Mouse (Mus musculus) cerebellum, adult 2 months (tissue): ENCODE measurements around the gene 0610010K14Rik. TPM values are rescaled to one million over a fixed set of nuclear protein-coding genes. Genes with fewer than 3 reads are reported as not detected.

Experiments used
- DNase-seq, 2 experiments: peaks; one replicate each; pipeline ENCODE4 v3.0.0; 2021
- H3K27ac ChIP-seq: fragments of 200-500 bp; 2 replicates; pipeline ENCODE4 v1.5.1; 2012; ENCODE audit warnings: low read length, control low read depth, inconsistent platforms; ENCODE audit not compliant: insufficient read depth
- H3K27me3 ChIP-seq: fragments of 200-500 bp; 2 replicates; pipeline ENCODE4 v1.6.1; 2012; ENCODE audit warnings: inconsistent platforms, mild to moderate bottlenecking, low read length, moderate library complexity; ENCODE audit not compliant: control insufficient read depth, insufficient read depth
- H3K4me1 ChIP-seq: fragments of 200-500 bp; 2 replicates; pipeline ENCODE4 v1.6.1; 2011; ENCODE audit warnings: low read length; ENCODE audit not compliant: control insufficient read depth, insufficient read depth
- H3K4me3 ChIP-seq: fragments of 200-500 bp; replicated peaks from 2 replicates; pipeline ENCODE3; 2011; ENCODE audit warnings: mild to moderate bottlenecking, low read depth, low read length, control low read depth; ENCODE audit not compliant: insufficient read depth
- CTCF ChIP-seq: fragments of 200-500 bp; IDR thresholded peaks from 2 replicates; pipeline ENCODE4 v1.5.1; 2011; ENCODE audit warnings: low read depth, mild to moderate bottlenecking, control low read depth, low read length, moderate library complexity, borderline replicate concordance; ENCODE audit not compliant: insufficient read depth
- POLR2A ChIP-seq: fragments of 200-500 bp; IDR thresholded peaks from 2 replicates; pipeline ENCODE4 v1.6.1; 2011; ENCODE audit warnings: low read length, control low read depth, borderline replicate concordance; ENCODE audit not compliant: insufficient read depth
- WGBS: fragments of 180-500 bp; shearing (Covaris S2); methylation state at CpG from one replicate; pipeline ENCODE4 v1.1.7; 2018; 5-methylcytosine and 5-hydroxymethylcytosine counted together
- polyA plus RNA-seq: library from polyadenylated mRNA; depleted of rRNA; stranded (reverse); fragments of >200 nt; gene quantifications from 2 replicates; pipeline ENCODE4 v1.2.3, GENCODE M21; 2012

The 0610010K14Rik gene
- polyA plus RNA-seq, 1 experiment: 94.0 TPM

DNA sequence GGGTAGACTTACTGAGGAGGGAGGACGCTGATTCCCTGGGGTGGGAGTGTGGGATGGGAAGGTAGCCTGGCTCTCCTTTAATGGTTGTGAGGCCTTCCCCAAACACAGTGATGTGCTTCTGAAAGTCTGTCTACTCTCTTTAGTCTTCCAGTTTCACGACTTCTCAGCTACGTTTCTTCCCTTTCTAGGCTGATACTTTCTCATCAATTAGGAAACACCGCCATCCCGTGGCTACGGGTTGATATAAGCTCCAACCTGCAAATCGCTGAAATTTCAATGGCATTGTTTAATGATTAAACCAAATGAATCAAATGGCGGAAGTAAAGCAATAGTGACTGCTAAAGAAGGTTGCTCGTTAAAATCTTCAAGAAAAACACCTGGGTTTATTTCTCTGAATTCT, 24.8 kb downstream of the 0610010K14Rik start:
- no peak overlapping the region for H3K4me3 ChIP-seq
- DNase-seq: peak; percentile 79 to 82
- WGBS: 6% methylated on average over 9 of the region's 9 CpGs

DNA sequence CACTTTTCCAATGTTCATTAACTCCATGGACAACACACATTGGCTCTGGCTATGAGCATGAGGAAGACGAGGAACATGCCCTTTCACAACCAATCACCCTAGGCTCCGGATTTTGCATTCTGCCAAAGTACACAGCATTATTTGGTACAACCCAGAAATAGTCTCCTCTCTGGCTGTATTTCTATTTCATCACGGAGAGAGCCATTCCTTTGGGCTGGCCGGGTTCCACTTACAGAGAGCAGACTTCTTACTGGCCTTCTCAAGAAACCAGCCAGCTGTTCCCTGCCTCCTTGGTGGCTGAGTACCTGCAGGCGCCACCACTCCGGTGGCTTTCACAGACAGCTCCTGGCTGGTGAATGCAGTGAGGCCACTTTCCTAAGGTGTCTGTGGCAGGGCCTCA, 25.3 kb downstream of the 0610010K14Rik start, which contains the start of gene Slc16a11:
Slc16a11 (plus strand) TSS at position 330 of the 400 bp plus-strand sequence.
- Histone ChIP-seq H3K4me3 (peak within 1 kb of the TSS; percentile 80), H3K27ac (peak within 1 kb of the TSS; percentile 99), H3K27me3 (no peaks in the 10 kb centered on the region), H3K4me1 (peaks cover 10% of the 10 kb centered on the region)
- no peak for TF ChIP-seq CTCF
- no peak for TF ChIP-seq POLR2A
- peak in 1 of 2 experiments; percentile 18 for DNase-seq
- WGBS: 31% methylated on average over 6 of the region's 6 CpGs

More for the DNA sequence above, 24.8 kb downstream of the 0610010K14Rik start:
- TF ChIP-seq CTCF (peak; percentile 67; the same call in 1 of the 2 replicates), POLR2A (no peak)
- H3K27ac ChIP-seq: peak overlapping the region; percentile 99
- H3K4me1 ChIP-seq: peaks cover 10% of the 10 kb centered on the region
- no peaks in the 10 kb centered on the region for H3K27me3 ChIP-seq

DNA sequence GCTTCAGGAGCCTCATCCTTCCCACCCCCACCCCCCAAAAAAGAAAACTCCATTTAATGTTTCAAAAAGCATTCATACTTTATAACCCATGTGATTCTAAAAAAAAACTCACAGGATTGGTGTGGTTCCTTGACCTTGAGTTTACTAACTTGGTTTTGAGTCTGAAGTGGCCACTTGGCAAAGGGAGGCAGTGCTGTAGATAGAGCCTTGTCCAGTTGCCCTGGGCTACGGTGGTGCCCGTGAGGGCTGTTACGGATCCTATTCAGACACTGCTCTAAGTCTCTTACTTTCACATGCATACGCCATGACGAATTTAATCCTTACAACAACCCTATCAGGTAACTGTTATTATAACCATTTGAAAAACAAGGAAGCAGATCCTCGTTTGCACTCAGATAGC, 25.7 kb downstream of the 0610010K14Rik start:
- Histone ChIP-seq H3K4me3 (no peak overlapping the region), H3K4me1 (peaks cover 10% of the 10 kb centered on the region), H3K27ac (0 out of 2 replicates have a peak overlapping the region, but pooled peaks have one; percentile 76), H3K27me3 (no peaks in the 10 kb centered on the region)
- no peak for DNase-seq
- TF ChIP-seq CTCF (no peak), POLR2A (no peak)
- 80% methylated on average over 6 of the region's 6 CpGs for WGBS

DNA sequence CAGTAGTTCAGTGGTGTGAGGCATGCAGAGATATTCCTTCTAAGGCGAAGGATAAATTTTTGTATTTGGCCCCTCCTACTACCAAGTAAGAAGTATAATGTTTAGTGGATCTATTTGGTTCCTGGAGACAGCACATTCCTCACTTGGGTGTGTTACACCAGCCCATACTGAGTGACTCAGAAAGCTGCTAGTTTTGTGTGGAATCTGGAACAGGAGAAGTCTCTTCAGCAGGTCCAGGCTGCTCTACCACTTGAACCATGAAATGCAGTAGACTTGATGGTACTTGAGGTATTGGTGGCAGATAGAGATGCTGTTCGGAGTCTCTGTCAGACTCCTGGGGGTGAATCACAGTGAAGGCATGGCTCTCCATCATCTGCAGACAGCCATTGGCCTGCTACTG, 27.0 kb downstream of the 0610010K14Rik start:
- DNase-seq: no peak
- TF ChIP-seq CTCF: no peak
- TF ChIP-seq POLR2A: no peak
- 95% methylated on average over 2 of the region's 2 CpGs for WGBS

DNA sequence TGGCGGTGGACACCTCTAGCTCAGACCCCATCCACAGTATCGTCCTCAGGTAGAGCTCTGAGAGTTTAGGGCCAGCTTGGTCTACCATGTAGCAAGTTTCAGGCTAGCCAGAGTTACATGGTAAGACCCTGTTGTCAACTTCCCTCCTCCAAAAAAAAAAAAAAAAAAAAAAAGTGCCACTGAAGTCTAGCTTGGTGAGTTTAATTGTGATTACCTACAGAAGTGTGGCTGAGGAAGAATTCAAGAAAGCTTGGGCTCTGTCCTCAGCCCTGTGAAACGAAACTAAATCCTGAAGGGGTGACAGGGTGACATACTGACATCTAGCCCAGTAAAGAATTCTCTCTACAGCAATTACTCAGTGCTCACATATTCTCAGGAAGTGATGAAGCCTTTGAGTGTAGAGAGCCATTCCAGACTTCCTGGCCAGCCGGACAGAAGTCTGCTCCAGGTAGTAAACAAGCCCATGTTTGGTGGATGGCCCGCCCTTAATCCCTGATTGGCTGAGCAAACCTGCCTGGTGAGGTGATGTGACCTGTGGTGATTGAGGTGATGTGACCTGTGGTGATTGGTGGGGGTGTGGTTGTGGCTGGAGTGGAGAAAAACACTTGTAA, 28.8 kb downstream of the 0610010K14Rik start:
- TF ChIP-seq POLR2A: no peak
- TF ChIP-seq CTCF: no peak
- Histone ChIP-seq H3K4me3 (no peak overlapping the region), H3K27me3 (no peaks in the 10 kb centered on the region), H3K27ac (no peak overlapping the region), H3K4me1 (peaks cover 16% of the 10 kb centered on the region)
- WGBS: 86% methylated on average over 5 of the region's 5 CpGs
- no peak for DNase-seq

More for the DNA sequence above, 27.0 kb downstream of the 0610010K14Rik start:
- Histone ChIP-seq H3K4me1 (peaks cover 16% of the 10 kb centered on the region), H3K27me3 (no peaks in the 10 kb centered on the region), H3K27ac (no peak overlapping the region), H3K4me3 (no peak overlapping the region)

DNA sequence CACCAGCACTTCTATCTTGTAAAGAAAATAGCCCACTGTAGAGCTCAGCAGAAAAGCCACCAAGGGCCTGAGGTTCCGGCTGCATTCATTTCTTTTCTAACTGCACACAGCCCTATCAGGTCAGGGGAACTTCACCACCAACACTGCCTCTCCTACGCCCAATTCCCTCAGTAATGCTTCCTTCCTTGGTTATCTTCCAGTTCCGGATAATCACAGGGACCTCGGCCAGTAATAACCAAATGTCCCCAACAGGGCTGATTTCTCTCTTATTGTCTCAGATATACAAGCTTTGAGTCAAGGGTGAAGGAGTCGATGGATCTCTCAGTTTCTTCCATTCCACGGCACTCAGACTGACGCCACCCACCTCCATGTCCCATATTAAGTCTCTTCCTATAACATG, 30.4 kb downstream of the 0610010K14Rik start:
- WGBS: 50% methylated on average over 7 of the region's 7 CpGs
- H3K27me3 ChIP-seq: no peaks in the 10 kb centered on the region
- H3K27ac ChIP-seq: no peak overlapping the region
- TF ChIP-seq POLR2A (no peak), CTCF (no peak)
- H3K4me1 ChIP-seq: peaks cover 10% of the 10 kb centered on the region
- no peak overlapping the region for H3K4me3 ChIP-seq
- DNase-seq: peak in 1 of 2 experiments; percentile 27

DNA sequence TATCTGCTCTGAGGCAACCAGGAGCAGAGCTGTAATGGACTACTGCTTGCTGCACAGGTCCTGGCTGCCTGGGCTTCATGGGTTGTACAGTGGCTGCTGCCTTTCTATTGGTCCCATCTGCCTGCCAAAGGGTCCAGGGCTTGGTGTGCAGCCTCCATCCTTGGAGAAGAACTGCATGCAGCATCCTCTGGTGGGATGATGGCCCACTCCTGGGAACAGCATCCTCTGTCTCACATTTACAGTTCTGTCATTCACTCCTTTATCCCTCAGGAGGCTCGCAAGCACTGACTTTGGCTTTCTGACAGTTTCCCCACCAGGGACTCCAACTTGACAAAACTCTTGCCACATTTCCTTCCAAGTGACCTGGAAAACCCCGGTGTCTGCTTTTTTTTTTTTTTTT, 30.9 kb downstream of the 0610010K14Rik start:
- Histone ChIP-seq H3K4me1 (peaks cover 5% of the 10 kb centered on the region), H3K4me3 (no peak overlapping the region), H3K27ac (no peak overlapping the region), H3K27me3 (no peaks in the 10 kb centered on the region)
- 13% methylated on average over 2 of the region's 2 CpGs for WGBS
- DNase-seq: no peak
- no peak for TF ChIP-seq POLR2A
- no peak for TF ChIP-seq CTCF

DNA sequence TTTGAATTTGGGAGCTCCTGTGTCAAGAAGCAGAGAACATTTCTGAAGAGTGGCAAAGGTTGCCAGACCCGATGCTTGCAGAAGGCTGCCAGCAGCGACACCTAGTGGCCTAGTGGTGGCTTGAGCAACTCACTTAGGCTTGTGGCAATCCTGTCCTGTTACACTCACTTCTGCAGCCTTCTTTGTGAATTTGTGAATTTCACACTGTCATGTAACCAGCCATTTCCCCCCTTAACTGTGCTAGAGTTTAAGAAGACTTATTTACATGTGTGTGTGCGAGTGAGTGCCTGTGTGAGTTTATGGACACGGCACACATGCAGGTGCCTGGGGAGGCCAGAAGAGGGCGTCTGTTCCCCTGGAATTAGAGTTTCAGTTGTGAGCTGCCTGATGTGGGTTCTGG, 36.0 kb downstream of the 0610010K14Rik start:
- peak; percentile 76 to 80 for DNase-seq
- peak; percentile 90 for TF ChIP-seq CTCF
- TF ChIP-seq POLR2A: no peak
- no peaks in the 10 kb centered on the region for H3K27me3 ChIP-seq
- H3K27ac ChIP-seq: no peak overlapping the region
- H3K4me1 ChIP-seq: peaks cover 3% of the 10 kb centered on the region
- 34% methylated on average over 5 of the region's 5 CpGs for WGBS
- no peak overlapping the region for H3K4me3 ChIP-seq
